Mouse (Mus musculus): Measurements from ENCODE around the gene Ece2. TPM values are rescaled to one million over a fixed set of nuclear protein-coding genes. Genes with fewer than 3 reads are reported as not detected.
A peak's percentile ranks its signal among the peaks of the same experiment; 100 is the strongest.

The Ece2 gene
- polyA plus RNA-seq (2015; fragmentation: Nextera tagmentation; extraction: Ambion mirVana): 17.4 and 18.6 TPM in 2 replicates

GRCm38 (mm10) chr16:20629731-20630634, at the start of gene Ece2:
Ece2 (plus strand) TSS chr16:20629828.
- Histone ChIP-seq H3K9me3 (ENCODE audit: control insufficient read depth, low read length) (no peaks in the 10 kb centered on the region), H3K4me1 (ENCODE audit: control insufficient read depth, insufficient read depth, low read depth, low read length) (peaks cover 14% of the 10 kb centered on the region)
- 5% methylated on average over 53 of the region's 54 CpGs for WGBS

GRCm38 (mm10) chr16:20589366-20589938, 40.2 kb upstream of the Ece2 start, which contains the start of gene Vwa5b2:
Vwa5b2 (plus strand) TSS chr16:20589471.
- Histone ChIP-seq H3K9ac (ENCODE audit: low read depth, low read length) (peak within 1 kb of the TSS; percentile 72), H3K27ac (ENCODE audit: low read depth, low read length) (peak within 1 kb of the TSS; percentile 71), H3K36me3 (ENCODE audit: control insufficient read depth, insufficient read depth, low read length) (no peaks in the 10 kb centered on the region), H3K4me1 (ENCODE audit: control insufficient read depth, insufficient read depth, low read depth, low read length) (peaks cover 15% of the 10 kb centered on the region), H3K27me3 (replicated peaks; ENCODE audit: control insufficient read depth, insufficient read depth, low read length) (peaks cover 9% of the 10 kb centered on the region), H3K4me2 (ENCODE audit: low read length) (peak within 1 kb of the TSS; percentile 64), H3K4me3 (ENCODE audit: low read length) (peak within 1 kb of the TSS; percentile 55), H3K9me3 (ENCODE audit: control insufficient read depth, low read length) (no peaks in the 10 kb centered on the region)
- under 1% methylated on average over 24 of the region's 24 CpGs for WGBS
- ATAC-seq: peak; percentile 85

More at GRCm38 (mm10) chr16:20629731-20630634, at the start of gene Ece2:
- H3K27ac ChIP-seq (ENCODE audit: low read depth, low read length): peak within 1 kb of the TSS; percentile 76
- peak within 1 kb of the TSS; percentile 68 for H3K4me3 ChIP-seq (ENCODE audit: low read length)
- H3K9ac ChIP-seq (ENCODE audit: low read depth, low read length): peak within 1 kb of the TSS; percentile 87
- ATAC-seq: peak; percentile 65
- H3K27me3 ChIP-seq (replicated peaks; ENCODE audit: control insufficient read depth, insufficient read depth, low read length): no peaks in the 10 kb centered on the region
- peak within 1 kb of the TSS; percentile 92 for H3K4me2 ChIP-seq (ENCODE audit: low read length)
- peaks cover 3% of the 10 kb centered on the region; the same call in 1 of the 2 replicates for H3K36me3 ChIP-seq (ENCODE audit: control insufficient read depth, insufficient read depth, low read length)

DNA sequence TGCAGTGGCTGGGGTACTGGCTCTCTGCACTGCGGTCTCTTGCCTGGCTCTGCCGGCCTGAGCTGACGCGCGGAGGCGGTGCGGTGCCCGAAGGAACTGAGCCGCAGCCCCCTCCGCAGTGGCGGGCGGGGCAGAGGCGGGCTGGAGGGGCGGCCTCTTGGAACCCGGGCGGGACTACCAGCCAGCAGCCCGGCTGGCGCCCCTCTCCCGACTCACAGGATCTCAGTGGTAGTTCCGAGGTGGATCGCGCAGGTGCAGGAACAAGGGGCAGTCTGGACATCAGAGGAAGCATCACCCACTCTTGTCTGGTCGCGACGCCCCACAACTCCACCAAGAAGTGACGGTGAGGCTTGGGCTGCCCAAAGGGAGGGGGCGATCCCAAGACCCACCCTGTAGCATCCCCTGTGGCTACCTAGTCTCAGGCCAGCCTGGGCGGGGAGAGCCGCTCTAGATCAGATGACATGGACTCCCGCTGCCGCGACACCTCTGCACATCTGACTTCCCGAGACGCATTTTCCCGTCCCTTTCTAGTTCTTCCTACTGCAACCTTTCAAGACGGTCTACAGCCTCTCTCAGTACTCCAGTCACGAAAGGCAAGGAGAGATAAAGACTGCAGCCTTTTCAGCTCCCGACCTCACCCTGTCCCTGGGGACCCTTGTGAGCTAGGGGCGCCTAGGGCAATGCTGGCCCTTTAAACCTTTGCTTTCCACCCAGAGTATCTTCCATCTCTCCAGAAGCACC, 39.5 kb upstream of the Ece2 start:
- peak overlapping the region; percentile 64 for H3K4me2 ChIP-seq (ENCODE audit: low read length)
- no peaks in the 10 kb centered on the region for H3K9me3 ChIP-seq (ENCODE audit: control insufficient read depth, low read length)
- no peaks in the 10 kb centered on the region for H3K36me3 ChIP-seq (ENCODE audit: control insufficient read depth, insufficient read depth, low read length)
- ATAC-seq: peak; percentile 92
- H3K4me1 ChIP-seq (ENCODE audit: control insufficient read depth, insufficient read depth, low read depth, low read length): peaks cover 15% of the 10 kb centered on the region
- peaks cover 9% of the 10 kb centered on the region for H3K27me3 ChIP-seq (replicated peaks; ENCODE audit: control insufficient read depth, insufficient read depth, low read length)
- H3K9ac ChIP-seq (ENCODE audit: low read depth, low read length): peak overlapping the region; percentile 72
- H3K4me3 ChIP-seq (ENCODE audit: low read length): peak overlapping the region; percentile 55
- peak overlapping the region; percentile 71 for H3K27ac ChIP-seq (ENCODE audit: low read depth, low read length)
- WGBS: under 1% methylated on average over 25 of the region's 39 CpGs

DNA sequence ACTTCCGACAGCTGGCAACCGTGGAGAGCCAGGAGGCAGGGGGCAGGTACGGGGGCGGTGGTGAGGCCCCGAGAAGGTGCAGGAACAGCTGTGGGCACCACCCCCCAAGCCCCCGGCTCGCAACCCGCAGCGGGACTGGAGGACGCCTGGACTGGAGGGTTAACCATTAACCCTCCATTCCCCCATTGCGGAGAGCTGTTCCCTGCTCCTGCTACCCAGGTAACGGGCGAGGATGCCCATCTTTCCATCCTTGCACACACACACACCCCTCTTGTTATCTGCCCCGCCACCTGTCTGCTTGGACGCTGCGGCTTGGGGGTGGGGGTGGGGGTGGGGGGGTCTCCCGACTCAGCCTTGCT, 39.0 kb upstream of the Ece2 start:
- H3K4me1 ChIP-seq (ENCODE audit: control insufficient read depth, insufficient read depth, low read depth, low read length): peaks cover 15% of the 10 kb centered on the region
- no peak for ATAC-seq
- peak overlapping the region; percentile 40; the same call in 1 of the 2 replicates for H3K27ac ChIP-seq (ENCODE audit: low read depth, low read length)
- H3K9ac ChIP-seq (ENCODE audit: low read depth, low read length): peak overlapping the region; percentile 72
- no peaks in the 10 kb centered on the region for H3K9me3 ChIP-seq (ENCODE audit: control insufficient read depth, low read length)
- H3K4me2 ChIP-seq (ENCODE audit: low read length): peak overlapping the region; percentile 64
- no peaks in the 10 kb centered on the region for H3K36me3 ChIP-seq (ENCODE audit: control insufficient read depth, insufficient read depth, low read length)
- peaks cover 9% of the 10 kb centered on the region for H3K27me3 ChIP-seq (replicated peaks; ENCODE audit: control insufficient read depth, insufficient read depth, low read length)
- 1% methylated on average over 17 of the region's 17 CpGs for WGBS
- peak overlapping the region; percentile 55 for H3K4me3 ChIP-seq (ENCODE audit: low read length)

GRCm38 (mm10) chr16:20591076-20591705, 38.4 kb upstream of the Ece2 start:
- no peak for ATAC-seq
- Histone ChIP-seq H3K27me3 (replicated peaks; ENCODE audit: control insufficient read depth, insufficient read depth, low read length) (peaks cover 9% of the 10 kb centered on the region), H3K36me3 (ENCODE audit: control insufficient read depth, insufficient read depth, low read length) (no peaks in the 10 kb centered on the region), H3K4me1 (ENCODE audit: control insufficient read depth, insufficient read depth, low read depth, low read length) (peaks cover 15% of the 10 kb centered on the region), H3K9ac (ENCODE audit: low read depth, low read length) (peak overlapping the region; percentile 72), H3K9me3 (ENCODE audit: control insufficient read depth, low read length) (no peaks in the 10 kb centered on the region), H3K4me2 (ENCODE audit: low read length) (peak overlapping the region; percentile 64), H3K4me3 (ENCODE audit: low read length) (peak overlapping the region; percentile 55), H3K27ac (ENCODE audit: low read depth, low read length) (no peak overlapping the region)
- 5% methylated on average over 48 of the region's 48 CpGs for WGBS

- no peak for ATAC-seq
- Histone ChIP-seq H3K9ac (ENCODE audit: low read depth, low read length) (no peak overlapping the region), H3K36me3 (ENCODE audit: control insufficient read depth, insufficient read depth, low read length) (no peaks in the 10 kb centered on the region), H3K9me3 (ENCODE audit: control insufficient read depth, low read length) (no peaks in the 10 kb centered on the region), H3K27me3 (replicated peaks; ENCODE audit: control insufficient read depth, insufficient read depth, low read length) (peaks cover 9% of the 10 kb centered on the region), H3K4me2 (ENCODE audit: low read length) (no peak overlapping the region), H3K27ac (ENCODE audit: low read depth, low read length) (no peak overlapping the region), H3K4me1 (ENCODE audit: control insufficient read depth, insufficient read depth, low read depth, low read length) (peaks cover 10% of the 10 kb centered on the region; the same call in 1 of the 2 replicates), H3K4me3 (ENCODE audit: low read length) (no peak overlapping the region)
- WGBS: 91% methylated on average over 7 of the region's 7 CpGs
These were observed 34.5 kb upstream of the Ece2 start for GRCm38 (mm10) chr16:20595060-20595673.

GRCm38 (mm10) chr16:20595737-20596136, 33.9 kb upstream of the Ece2 start:
- H3K36me3 ChIP-seq (ENCODE audit: control insufficient read depth, insufficient read depth, low read length): no peaks in the 10 kb centered on the region
- no peak overlapping the region for H3K4me2 ChIP-seq (ENCODE audit: low read length)
- no peak overlapping the region for H3K4me3 ChIP-seq (ENCODE audit: low read length)
- peaks cover 5% of the 10 kb centered on the region for H3K27me3 ChIP-seq (replicated peaks; ENCODE audit: control insufficient read depth, insufficient read depth, low read length)
- no peak overlapping the region for H3K9ac ChIP-seq (ENCODE audit: low read depth, low read length)
- ATAC-seq: no peak
- WGBS: 94% methylated on average over 4 of the region's 4 CpGs
- peaks cover 5% of the 10 kb centered on the region; the same call in 1 of the 2 replicates for H3K4me1 ChIP-seq (ENCODE audit: control insufficient read depth, insufficient read depth, low read depth, low read length)
- H3K27ac ChIP-seq (ENCODE audit: low read depth, low read length): no peak overlapping the region
- H3K9me3 ChIP-seq (ENCODE audit: control insufficient read depth, low read length): no peaks in the 10 kb centered on the region

DNA sequence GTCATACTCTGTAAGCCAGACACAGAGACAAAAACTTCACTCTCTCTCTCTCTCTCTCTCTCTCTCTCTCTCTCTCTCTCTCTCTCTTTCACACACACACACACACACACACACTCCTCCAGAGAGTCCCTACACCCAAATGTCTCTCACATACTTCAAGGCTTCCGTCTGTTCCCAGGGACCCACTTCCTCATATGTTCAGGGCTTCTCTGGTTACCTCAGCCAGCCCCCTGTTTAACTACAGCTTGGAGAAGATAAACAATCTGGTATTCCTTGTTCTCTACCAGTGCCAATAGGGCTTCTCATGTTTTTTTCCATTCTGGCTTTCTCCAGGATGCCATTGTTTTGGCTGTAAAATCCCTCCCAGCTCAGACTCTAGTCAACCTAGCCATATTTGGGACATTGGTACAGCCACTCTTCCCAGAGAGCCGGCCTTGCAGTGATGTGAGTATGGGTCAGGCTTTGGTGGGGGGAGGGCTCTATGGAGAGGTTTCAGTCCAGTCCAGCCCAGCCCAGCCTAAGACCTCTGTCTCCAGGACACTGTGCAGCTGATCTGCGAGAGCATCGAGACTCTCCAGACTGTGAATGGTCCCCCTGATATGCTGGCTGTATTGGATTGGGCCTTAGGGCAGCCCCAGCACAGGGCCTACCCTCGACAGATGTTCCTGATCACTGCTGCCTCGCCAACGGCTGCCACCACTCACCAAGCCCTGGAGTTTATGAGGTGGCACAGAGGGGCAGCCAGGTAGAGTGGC, 32.8 kb upstream of the Ece2 start:
- Histone ChIP-seq H3K9ac (ENCODE audit: low read depth, low read length) (no peak overlapping the region), H3K4me1 (ENCODE audit: control insufficient read depth, insufficient read depth, low read depth, low read length) (no peaks in the 10 kb centered on the region), H3K27ac (ENCODE audit: low read depth, low read length) (no peak overlapping the region), H3K4me3 (ENCODE audit: low read length) (no peak overlapping the region), H3K4me2 (ENCODE audit: low read length) (no peak overlapping the region), H3K9me3 (ENCODE audit: control insufficient read depth, low read length) (no peaks in the 10 kb centered on the region), H3K27me3 (replicated peaks; ENCODE audit: control insufficient read depth, insufficient read depth, low read length) (no peaks in the 10 kb centered on the region; the same call in 1 of the 2 replicates), H3K36me3 (ENCODE audit: control insufficient read depth, insufficient read depth, low read length) (no peaks in the 10 kb centered on the region; the same call in 1 of the 2 replicates)
- no peak for ATAC-seq
- 78% methylated on average over 7 of the region's 7 CpGs for WGBS

Measured in hindbrain, embryonic 16.5 days (tissue).